Mouse (Mus musculus) liver, postnatal 0 days (tissue): ENCODE results near the gene Iqcf1.

Source experiments
- CTCF ChIP-seq: sonication (generic); IDR thresholded peaks from 2 replicates; pipeline ENCODE4 v1.5.1; 2016; ENCODE audit warnings: antibody characterized with exemption, low read depth
- EP300 ChIP-seq: IDR thresholded peaks from 2 replicates; pipeline ENCODE4 v1.6.1; 2016; ENCODE audit warnings: antibody characterized with exemption, low read depth, mild to moderate bottlenecking

DNA sequence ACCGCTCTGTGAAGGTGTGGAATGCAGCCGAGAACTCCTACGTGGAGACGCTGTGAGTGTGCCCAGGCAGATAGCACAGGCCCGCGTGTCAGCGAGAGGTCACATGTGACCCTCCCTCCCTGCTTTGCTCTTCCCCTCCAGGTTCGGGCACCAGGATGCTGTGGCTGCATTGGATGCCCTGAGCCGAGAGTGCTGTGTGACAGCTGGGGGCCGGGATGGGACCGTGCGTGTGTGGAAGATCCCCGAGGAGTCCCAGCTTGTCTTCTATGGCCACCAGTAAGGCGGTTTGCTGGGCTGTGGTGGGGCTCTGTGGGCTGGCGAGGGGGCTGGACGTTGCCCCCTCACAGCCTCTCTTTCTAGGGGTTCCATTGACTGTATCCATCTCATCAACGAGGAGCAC, 16.2 kb upstream of the Iqcf1 start:
- TF ChIP-seq CTCF (no peak), EP300 (no peak)
